Mouse (Mus musculus) stomach, embryonic 15.5 days (tissue): Measurements from ENCODE around the gene Bcl2l12. TPM values are rescaled to one million over a fixed set of nuclear protein-coding genes. Genes with fewer than 3 reads are reported as not detected.
A peak's percentile ranks its signal among the peaks of the same experiment; 100 is the strongest.

Experiments
- ATAC-seq: fragments of 200-750 bp; cut with Nextera tagmentation; 2 replicates; pipeline ENCODE4 v1.8.0; 2017; ENCODE audit warnings: low read depth, moderate number of reproducible peaks, moderate TSS enrichment; ENCODE audit not compliant: insufficient read depth, low FRiP score
- H3K27ac ChIP-seq: fragments of 300-500 bp; sonication (generic); 2 replicates; pipeline ENCODE4 v1.5.1; 2015; ENCODE audit warnings: mild to moderate bottlenecking, inconsistent platforms
- H3K27me3 ChIP-seq: fragments of 300-500 bp; sonication (generic); replicated peaks from 2 replicates; pipeline ENCODE4 v1.6.1; 2015; ENCODE audit warnings: inconsistent platforms
- H3K36me3 ChIP-seq: fragments of 300-500 bp; sonication (generic); 2 replicates; pipeline ENCODE4 v1.6.1; 2015; ENCODE audit warnings: inconsistent platforms
- H3K4me1 ChIP-seq: fragments of 300-500 bp; sonication (generic); 2 replicates; pipeline ENCODE4 v1.6.1; 2015; ENCODE audit warnings: inconsistent platforms
- H3K4me2 ChIP-seq: fragments of 300-500 bp; sonication (generic); 2 replicates; pipeline ENCODE4 v1.6.1; 2015; ENCODE audit warnings: mild to moderate bottlenecking, inconsistent platforms
- H3K4me3 ChIP-seq: fragments of 300-500 bp; sonication (generic); replicated peaks from 2 replicates; pipeline ENCODE4 v1.5.1; 2015; ENCODE audit warnings: inconsistent platforms
- H3K9ac ChIP-seq: fragments of 300-500 bp; sonication (generic); 2 replicates; pipeline ENCODE4 v1.6.1; 2015; ENCODE audit warnings: inconsistent platforms
- H3K9me3 ChIP-seq: fragments of 300-500 bp; sonication (generic); 2 replicates; pipeline ENCODE4 v1.6.1; 2016; ENCODE audit warnings: inconsistent platforms
- WGBS: fragments of 180-500 bp; shearing (Covaris S2); methylation state at CpG from one replicate; pipeline ENCODE4 v1.1.7; 2015; 5-methylcytosine and 5-hydroxymethylcytosine counted together
- polyA plus RNA-seq: library from polyadenylated mRNA; unstranded; fragments of >200 nt; fragmentation: Nextera tagmentation; extraction: Ambion mirVana; gene quantifications from 2 replicates; pipeline ENCODE4 v1.2.1, GENCODE M21; 2015

Bcl2l12 gene
- polyA plus RNA-seq, 1 experiment from 2014 or later = 47.3 TPM

DNA sequence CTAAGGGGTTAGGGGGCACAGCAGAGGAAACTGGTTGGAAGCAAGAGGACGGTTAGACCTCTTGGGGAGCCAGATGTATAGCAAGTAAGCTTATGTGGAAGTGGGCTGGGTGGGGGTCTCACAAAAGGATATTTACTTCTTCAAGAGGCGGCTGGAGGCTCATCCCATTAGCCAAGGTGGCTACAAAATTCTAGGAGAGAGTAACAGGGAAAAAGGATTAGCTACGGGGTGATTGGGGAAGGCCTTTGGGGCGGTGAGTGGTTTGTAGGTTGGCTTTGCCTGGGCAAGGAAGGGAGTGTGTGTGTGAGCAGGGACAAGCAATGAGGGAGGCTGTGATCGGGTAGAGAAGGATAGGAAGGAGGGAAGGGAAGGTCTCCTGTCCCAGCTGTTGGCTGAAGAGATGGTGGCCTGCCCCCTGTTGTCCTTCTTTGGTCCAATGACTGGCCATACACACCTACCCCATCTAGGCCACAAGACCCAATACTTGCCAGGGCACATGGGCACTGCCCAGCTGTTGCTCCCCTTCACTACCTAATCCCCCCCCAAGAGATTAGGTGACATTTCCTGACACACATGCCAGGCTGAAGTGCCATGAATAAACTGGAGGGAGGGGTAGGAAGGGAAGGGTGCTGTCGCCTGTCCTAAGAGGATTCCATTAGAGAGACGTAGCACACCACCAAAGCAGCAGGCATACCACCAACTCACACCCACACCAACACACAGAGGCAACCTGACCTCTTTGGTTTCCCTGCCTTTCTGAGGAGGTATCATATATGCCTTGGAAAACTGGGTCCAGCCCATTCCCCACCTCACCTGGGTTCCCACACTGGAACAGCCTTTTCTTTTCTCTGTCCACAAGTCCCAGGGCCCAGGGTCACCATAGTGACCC, 14.3 kb downstream of the Bcl2l12 start:
- Histone ChIP-seq H3K27me3 (no peaks in the 10 kb centered on the region), H3K27ac (peak overlapping the region; percentile 40), H3K36me3 (peaks cover 33% of the 10 kb centered on the region), H3K9ac (no peak overlapping the region), H3K4me3 (peak overlapping the region; percentile 73; the same call in 1 of the 2 replicates), H3K9me3 (no peaks in the 10 kb centered on the region), H3K4me2 (peak overlapping the region; percentile 62), H3K4me1 (peaks cover 33% of the 10 kb centered on the region)
- ATAC-seq = no peak
- WGBS = 74% methylated on average over 7 of the region's 7 CpGs

DNA sequence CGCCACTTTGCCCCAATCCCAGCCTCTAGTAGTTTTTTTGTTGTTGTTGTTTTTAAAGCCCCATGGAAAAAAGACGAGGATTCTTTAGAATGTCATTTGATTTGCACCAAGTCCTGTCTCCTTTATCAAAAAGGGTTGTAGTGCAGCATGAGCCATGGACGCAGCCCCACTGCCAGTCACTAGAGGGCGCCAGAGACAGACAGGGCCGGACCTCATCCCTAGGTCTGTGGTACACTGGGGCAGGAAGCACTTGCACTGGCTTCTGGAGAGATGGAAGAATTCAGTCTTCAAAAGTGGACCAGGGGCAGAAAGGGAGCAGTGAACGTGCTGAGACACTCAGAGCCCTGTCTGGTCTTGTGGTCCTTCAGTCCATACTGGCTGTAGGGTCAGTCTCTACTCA, 15.4 kb downstream of the Bcl2l12 start:
- 30% methylated on average over 6 of the region's 6 CpGs for WGBS
- Histone ChIP-seq H3K4me3 (no peak overlapping the region), H3K36me3 (peaks cover 43% of the 10 kb centered on the region), H3K9ac (no peak overlapping the region), H3K27me3 (no peaks in the 10 kb centered on the region), H3K27ac (peak overlapping the region; percentile 24; the same call in 1 of the 2 replicates), H3K4me1 (peaks cover 28% of the 10 kb centered on the region), H3K4me2 (no peak overlapping the region), H3K9me3 (no peaks in the 10 kb centered on the region)
- no peak for ATAC-seq

DNA sequence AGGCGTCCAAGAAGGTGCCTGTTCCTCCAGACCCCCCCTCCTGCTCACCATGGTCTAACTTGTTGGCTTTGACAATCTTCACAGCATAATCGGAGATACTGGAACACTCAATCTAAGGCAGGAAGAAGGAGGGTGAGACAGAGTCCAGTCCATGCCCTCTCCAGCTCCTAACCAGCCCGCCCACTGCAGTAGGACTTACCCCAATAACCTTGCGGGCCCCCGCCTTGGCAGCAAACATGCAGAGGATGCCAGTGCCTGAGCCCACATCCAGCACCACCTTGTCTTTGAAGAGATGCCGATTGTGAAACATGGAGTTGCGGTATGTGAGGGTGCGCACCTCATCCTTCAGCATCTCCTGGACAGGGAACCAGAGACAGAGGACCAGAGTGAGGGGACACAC, 17.0 kb downstream of the Bcl2l12 start:
- Histone ChIP-seq H3K36me3 (peaks cover 57% of the 10 kb centered on the region), H3K4me3 (no peak overlapping the region), H3K9me3 (no peaks in the 10 kb centered on the region), H3K27me3 (no peaks in the 10 kb centered on the region), H3K27ac (no peak overlapping the region), H3K4me2 (no peak overlapping the region), H3K9ac (no peak overlapping the region), H3K4me1 (peaks cover 23% of the 10 kb centered on the region)
- ATAC-seq = no peak
- 90% methylated on average over 8 of the region's 8 CpGs for WGBS

DNA sequence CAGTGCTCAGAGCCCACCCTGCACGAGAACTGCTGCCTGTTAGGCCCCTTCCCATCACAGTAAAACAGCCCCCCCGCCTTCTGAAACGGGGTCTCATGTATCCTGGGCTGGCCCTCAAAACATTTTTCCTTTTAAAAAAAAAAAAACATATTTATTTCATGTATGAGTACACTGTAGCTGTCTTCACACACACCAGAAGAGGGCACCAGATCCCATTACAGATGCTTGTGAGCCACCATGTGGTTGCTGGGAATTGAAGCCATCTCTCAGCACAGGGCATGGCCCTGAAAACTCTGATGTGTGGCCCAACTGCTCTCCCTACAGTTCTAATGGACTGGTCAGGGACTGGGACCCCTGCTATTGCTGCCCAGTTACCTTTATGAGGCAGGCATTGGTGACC, 20.2 kb downstream of the Bcl2l12 start:
- Histone ChIP-seq H3K27ac (no peak overlapping the region), H3K9me3 (no peaks in the 10 kb centered on the region), H3K4me2 (no peak overlapping the region), H3K9ac (no peak overlapping the region), H3K36me3 (peaks cover 66% of the 10 kb centered on the region), H3K4me3 (no peak overlapping the region), H3K4me1 (peaks cover 16% of the 10 kb centered on the region), H3K27me3 (no peaks in the 10 kb centered on the region)
- 83% methylated on average over 3 of the region's 3 CpGs for WGBS
- ATAC-seq = no peak

DNA sequence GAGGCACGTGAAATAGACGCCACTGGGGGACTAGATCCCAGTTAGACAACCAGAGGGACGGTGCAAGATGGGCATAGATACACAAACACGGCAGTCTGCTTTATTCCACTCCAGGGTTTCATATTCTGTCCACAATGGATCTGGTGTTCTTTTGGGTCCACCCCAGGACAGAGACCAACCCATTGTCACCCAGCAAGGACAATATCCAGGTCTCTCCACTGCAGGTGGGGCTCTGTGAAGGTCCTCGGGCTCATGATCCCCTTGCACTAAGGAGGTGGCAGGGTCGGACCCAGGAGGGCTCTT, 23.4 kb downstream of the Bcl2l12 start:
- peak overlapping the region; percentile 71 for H3K4me2 ChIP-seq
- 0 out of 2 replicates have a peak overlapping the region, but pooled peaks have one; percentile 5 for H3K4me3 ChIP-seq
- 20% methylated on average over 6 of the region's 6 CpGs for WGBS
- H3K36me3 ChIP-seq = peaks cover 41% of the 10 kb centered on the region
- no peak for ATAC-seq
- no peaks in the 10 kb centered on the region for H3K9me3 ChIP-seq
- no peak overlapping the region for H3K9ac ChIP-seq
- peak overlapping the region; percentile 91; the same call in 1 of the 2 replicates for H3K27ac ChIP-seq
- peaks cover 27% of the 10 kb centered on the region for H3K4me1 ChIP-seq
- H3K27me3 ChIP-seq = no peaks in the 10 kb centered on the region

DNA sequence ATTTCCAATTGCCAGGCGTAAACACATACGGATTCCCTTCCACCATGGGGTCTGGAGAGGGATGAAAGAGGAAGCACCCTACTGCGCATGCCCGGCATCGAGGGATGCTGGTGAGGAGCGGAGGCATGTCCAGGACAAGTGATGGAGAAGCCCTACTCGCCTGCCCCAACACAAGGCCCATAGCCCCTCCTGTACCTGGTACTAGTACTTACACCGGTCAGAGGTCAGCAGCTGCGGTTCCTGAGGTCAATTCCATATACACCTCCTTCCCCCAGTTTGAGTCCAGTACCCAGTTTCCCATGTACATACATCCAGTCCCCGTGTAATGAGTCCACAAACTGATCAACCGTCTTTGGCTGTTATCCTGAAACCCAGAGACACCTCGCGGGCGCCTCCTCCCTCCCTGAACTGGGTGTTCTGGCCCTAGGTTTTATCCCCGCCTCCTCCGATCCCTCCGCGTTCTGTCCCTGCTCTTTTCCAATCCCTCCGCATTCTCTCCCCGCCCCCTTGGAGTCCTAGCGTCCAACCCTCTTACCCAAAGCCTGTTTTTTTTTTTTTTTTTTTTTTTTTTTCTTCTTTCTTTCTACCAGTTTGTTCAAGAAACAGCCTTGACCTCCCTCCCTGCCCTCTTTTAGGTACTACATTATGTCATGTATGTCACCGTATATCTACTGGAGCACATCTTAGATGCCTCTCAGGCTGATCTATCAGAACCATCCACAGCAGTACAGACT, 24.0 kb downstream of the Bcl2l12 start, which contains the start of gene Cpt1c:
Cpt1c (minus strand) TSS at position 469 of the 734 bp plus-strand sequence.
- H3K36me3 ChIP-seq = peaks cover 37% of the 10 kb centered on the region
- peaks cover 30% of the 10 kb centered on the region for H3K4me1 ChIP-seq
- WGBS = 1% methylated on average over 22 of the region's 22 CpGs
- H3K27ac ChIP-seq = peak within 1 kb of the TSS; percentile 91
- ATAC-seq = peak; percentile 11; the same call in 1 of the 2 replicates
- H3K9ac ChIP-seq = peak within 1 kb of the TSS; percentile 46; the same call in 1 of the 2 replicates
- no peaks in the 10 kb centered on the region for H3K9me3 ChIP-seq
- no peaks in the 10 kb centered on the region for H3K27me3 ChIP-seq
- peak within 1 kb of the TSS; percentile 71 for H3K4me2 ChIP-seq
- H3K4me3 ChIP-seq = peak within 1 kb of the TSS; percentile 55

DNA sequence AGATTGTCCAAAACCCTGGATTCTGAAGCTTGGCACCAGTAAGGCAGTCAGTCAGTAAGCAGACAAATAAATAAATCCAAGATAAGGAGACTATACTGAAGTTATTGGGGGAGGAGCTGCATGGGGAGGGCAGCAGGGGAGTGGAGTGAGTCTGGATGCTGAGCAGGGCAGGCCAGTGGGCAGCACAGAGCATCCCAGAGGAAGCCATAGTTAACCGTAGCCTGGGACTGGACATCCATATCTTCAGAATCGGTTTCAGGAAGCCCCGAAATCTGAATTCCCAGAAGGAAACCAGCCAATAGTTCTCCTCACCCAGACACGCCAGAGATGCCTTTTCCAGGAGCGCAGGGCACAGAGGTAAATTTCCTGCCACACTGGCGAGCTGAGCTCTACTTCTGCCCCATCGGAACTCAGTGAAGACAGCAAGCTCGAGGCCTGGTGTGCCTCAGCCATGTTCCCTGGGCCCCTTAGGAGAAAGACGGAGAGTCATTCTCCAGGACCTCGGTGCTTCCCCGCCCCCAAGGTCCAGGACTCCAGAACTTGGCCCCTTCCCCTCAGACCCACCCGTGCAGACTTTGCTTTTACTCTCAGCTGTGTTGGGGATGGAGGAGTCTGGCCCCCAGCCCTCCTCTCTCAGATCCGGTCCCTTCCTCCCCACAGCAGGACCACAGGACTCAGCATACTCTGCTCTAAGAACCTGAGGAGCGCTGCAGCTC, 24.9 kb downstream of the Bcl2l12 start:
- peak overlapping the region; percentile 46; the same call in 1 of the 2 replicates for H3K9ac ChIP-seq
- no peak for ATAC-seq
- no peaks in the 10 kb centered on the region for H3K9me3 ChIP-seq
- H3K27ac ChIP-seq = peak overlapping the region; percentile 91; the same call in 1 of the 2 replicates
- peaks cover 31% of the 10 kb centered on the region for H3K4me1 ChIP-seq
- no peaks in the 10 kb centered on the region for H3K27me3 ChIP-seq
- peak overlapping the region; percentile 71 for H3K4me2 ChIP-seq
- peak overlapping the region; percentile 55 for H3K4me3 ChIP-seq
- H3K36me3 ChIP-seq = peaks cover 28% of the 10 kb centered on the region
- 40% methylated on average over 14 of the region's 14 CpGs for WGBS

DNA sequence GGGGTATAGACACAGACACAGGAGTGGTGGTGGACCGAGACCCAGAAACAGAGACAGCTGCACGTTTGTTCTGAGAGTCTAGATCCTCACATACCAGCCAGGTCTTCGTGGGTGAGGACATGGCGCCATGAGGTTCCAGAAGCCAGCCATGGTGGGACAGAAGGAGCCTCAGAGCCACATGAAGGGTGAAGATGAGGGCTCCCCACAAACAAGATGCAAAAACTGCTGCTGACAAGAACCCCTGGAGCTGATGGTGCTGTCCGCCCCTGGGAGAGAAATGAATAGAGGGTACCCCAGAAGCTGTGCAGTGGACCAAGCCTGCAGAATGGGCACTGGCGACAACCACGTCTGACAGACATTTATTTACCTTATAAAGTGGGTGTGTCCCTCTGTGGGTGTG, 27.4 kb downstream of the Bcl2l12 start:
- H3K9ac ChIP-seq = no peak overlapping the region
- H3K4me3 ChIP-seq = peak overlapping the region; percentile 58
- H3K9me3 ChIP-seq = no peaks in the 10 kb centered on the region
- H3K4me1 ChIP-seq = peaks cover 31% of the 10 kb centered on the region
- ATAC-seq = no peak
- H3K27me3 ChIP-seq = no peaks in the 10 kb centered on the region
- H3K27ac ChIP-seq = peak overlapping the region; percentile 92; the same call in 1 of the 2 replicates
- WGBS = 56% methylated on average over 7 of the region's 7 CpGs
- peaks cover 6% of the 10 kb centered on the region; the same call in 1 of the 2 replicates for H3K36me3 ChIP-seq
- peak overlapping the region; percentile 91 for H3K4me2 ChIP-seq

DNA sequence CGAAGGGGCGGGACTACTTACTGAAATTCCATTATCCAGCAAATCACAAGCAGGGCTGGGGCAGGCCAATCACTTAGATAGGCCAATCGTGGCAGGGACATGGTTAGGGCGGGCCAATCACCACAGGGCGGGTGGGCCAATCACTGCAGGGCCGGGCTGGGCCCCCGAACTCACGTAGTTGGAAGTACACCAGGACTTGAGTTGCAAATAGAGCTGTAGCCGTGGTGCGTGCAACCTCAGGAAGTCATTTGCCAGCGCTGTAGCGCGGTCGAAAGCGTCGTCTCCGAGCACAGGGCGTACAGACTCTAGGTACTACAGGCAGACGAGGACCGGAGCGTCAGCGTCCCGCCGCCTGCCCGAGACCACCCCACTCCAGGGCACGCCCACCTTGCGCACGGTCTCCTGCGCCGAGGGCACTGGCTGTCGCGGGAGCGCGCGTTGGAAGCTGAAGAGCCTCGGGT, 28.3 kb downstream of the Bcl2l12 start:
- peak overlapping the region; percentile 39; the same call in 1 of the 2 replicates for H3K9ac ChIP-seq
- H3K36me3 ChIP-seq = no peaks in the 10 kb centered on the region
- H3K4me1 ChIP-seq = peaks cover 31% of the 10 kb centered on the region
- peak overlapping the region; percentile 92 for H3K27ac ChIP-seq
- no peaks in the 10 kb centered on the region for H3K9me3 ChIP-seq
- H3K27me3 ChIP-seq = no peaks in the 10 kb centered on the region
- ATAC-seq = peak; percentile 93
- under 1% methylated on average over 34 of the region's 36 CpGs for WGBS
- peak overlapping the region; percentile 91 for H3K4me2 ChIP-seq
- peak overlapping the region; percentile 58 for H3K4me3 ChIP-seq

DNA sequence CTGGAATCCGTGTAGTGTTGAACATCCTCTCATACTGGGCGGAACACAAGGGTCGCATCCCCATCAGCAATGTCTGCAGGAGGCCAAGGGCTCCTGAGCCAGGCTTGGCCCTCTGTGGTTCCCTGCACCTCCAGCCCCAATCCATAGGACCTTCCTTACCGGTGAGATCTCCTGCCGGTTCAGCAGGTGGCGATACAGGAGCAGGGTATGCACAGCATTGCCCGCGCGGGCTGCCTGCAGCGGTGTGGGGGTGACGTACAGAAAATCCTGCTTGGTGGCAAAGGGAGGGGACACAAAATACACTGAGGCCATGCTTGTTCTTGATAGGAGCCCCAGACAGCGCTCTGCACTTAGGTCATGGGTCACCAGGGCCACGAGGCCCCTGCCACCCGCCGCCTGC, 31.9 kb downstream of the Bcl2l12 start:
- H3K36me3 ChIP-seq = no peaks in the 10 kb centered on the region
- H3K27ac ChIP-seq = no peak overlapping the region
- no peaks in the 10 kb centered on the region for H3K27me3 ChIP-seq
- WGBS = 61% methylated on average over 15 of the region's 15 CpGs
- no peak overlapping the region for H3K9ac ChIP-seq
- no peak overlapping the region for H3K4me2 ChIP-seq
- H3K4me1 ChIP-seq = peaks cover 13% of the 10 kb centered on the region
- no peaks in the 10 kb centered on the region for H3K9me3 ChIP-seq
- no peak overlapping the region for H3K4me3 ChIP-seq
- no peak for ATAC-seq

DNA sequence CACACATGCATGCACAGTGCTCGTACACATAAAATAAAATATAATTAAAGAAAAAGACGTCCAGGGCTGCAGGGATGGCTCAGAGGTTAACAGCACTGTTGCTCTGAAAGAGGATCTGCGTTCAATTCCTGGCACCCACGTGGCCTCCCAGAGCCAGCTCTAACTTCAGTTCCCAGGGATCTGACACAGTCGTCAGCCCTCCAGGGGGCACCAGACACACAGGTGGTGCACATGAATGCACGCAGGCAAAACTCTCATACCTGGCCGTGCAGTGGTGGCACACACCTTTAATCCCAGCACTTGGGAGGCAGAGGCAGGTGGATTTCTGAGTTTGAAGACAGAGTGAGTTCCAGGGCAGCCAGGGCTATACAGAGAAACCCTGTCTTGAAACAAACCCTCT, 32.5 kb downstream of the Bcl2l12 start:
- Histone ChIP-seq H3K27me3 (no peaks in the 10 kb centered on the region), H3K9me3 (no peaks in the 10 kb centered on the region), H3K4me1 (peaks cover 7% of the 10 kb centered on the region), H3K4me3 (no peak overlapping the region), H3K4me2 (no peak overlapping the region), H3K27ac (no peak overlapping the region), H3K9ac (no peak overlapping the region), H3K36me3 (no peaks in the 10 kb centered on the region)
- 74% methylated on average over 7 of the region's 7 CpGs for WGBS
- ATAC-seq = no peak
